Comparison of ENCODE assay signal across 15 mouse cellular contexts in the genomic region with DNA sequence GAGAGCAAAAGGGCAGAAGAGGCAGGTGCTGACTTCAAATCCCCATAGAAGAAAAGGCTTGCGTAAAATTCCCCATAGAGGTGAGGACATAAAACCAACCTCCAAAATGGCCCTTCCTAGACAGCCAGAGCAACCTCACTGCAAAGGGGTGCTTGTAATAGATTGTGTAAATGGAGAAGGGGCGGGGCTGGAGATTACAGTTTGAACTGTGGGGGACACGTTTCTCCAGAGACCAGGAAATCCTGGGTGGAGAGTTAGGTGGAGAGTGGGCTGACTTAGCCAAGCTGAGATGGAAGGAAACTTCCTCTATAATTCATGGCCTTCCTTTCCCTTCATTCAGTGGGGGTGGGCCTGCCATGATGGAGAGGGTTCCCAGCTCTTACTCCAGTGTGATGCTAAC.
"Had no signal": no experiment of that assay in that cellular context is flagged by ENCODE, and none has a peak within 500 bp of the region (broad histone marks: within the 10 kb centered on the region; RNA-seq: fewer than 3 reads in every experiment).

No protein-coding gene starts in this region.

- H3K4me3 ChIP-seq: kidney, embryonic 15.5 days; left cerebral cortex, adult 2 months; limb, embryonic 15.5 days; midbrain, embryonic 12.5 days; neural tube, embryonic 13.5 days; stomach, embryonic 15.5 days had no signal

- H3K4me2 ChIP-seq: kidney, embryonic 15.5 days; limb, embryonic 15.5 days; midbrain, embryonic 12.5 days; neural tube, embryonic 13.5 days; stomach, embryonic 15.5 days had no signal

- H3K36me3 ChIP-seq: kidney, embryonic 15.5 days; limb, embryonic 15.5 days; midbrain, embryonic 12.5 days; neural tube, embryonic 13.5 days; stomach, embryonic 15.5 days had no signal

- DNase-seq: kidney, postnatal 14 days; lung, adult 18-20 months; lung, postnatal 36 days; retina, postnatal 1 day; right cerebral cortex, postnatal 14 days; thymus, adult 2 months; thymus, postnatal 25 days had no signal

- ATAC-seq: midbrain, embryonic 16.5 days had no signal

- H3K4me1 ChIP-seq: midbrain, embryonic 12.5 days had no signal

- H3K27ac ChIP-seq: kidney, embryonic 15.5 days; left cerebral cortex, adult 2 months; limb, embryonic 15.5 days; liver, embryonic 14.5 days; midbrain, embryonic 12.5 days; neural tube, embryonic 13.5 days; stomach, embryonic 15.5 days had no signal

- H3K9ac ChIP-seq: kidney, embryonic 15.5 days; limb, embryonic 15.5 days; liver, embryonic 14.5 days; midbrain, embryonic 12.5 days; neural tube, embryonic 13.5 days; stomach, embryonic 15.5 days had no signal

- H3K9me3 ChIP-seq: kidney, embryonic 15.5 days; limb, embryonic 15.5 days; midbrain, embryonic 12.5 days; neural tube, embryonic 13.5 days; stomach, embryonic 15.5 days had no signal

- H3K27me3 ChIP-seq: kidney, embryonic 15.5 days; limb, embryonic 15.5 days; midbrain, embryonic 12.5 days; neural tube, embryonic 13.5 days; stomach, embryonic 15.5 days had no signal
